Mouse (Mus musculus) heart, embryonic 10.5 days (tissue): ENCODE data around the gene Fhit. TPM values are rescaled to one million over a fixed set of nuclear protein-coding genes. Genes with fewer than 3 reads are reported as not detected.

Experiments used
- DNase-seq: peaks from one replicate; pipeline ENCODE4 v3.0.0-alpha.2; 2017; ENCODE audit warnings: low spot score
- H3K27ac ChIP-seq: fragments of 300-500 bp; sonication (generic); 2 replicates; pipeline ENCODE4 v1.5.1; 2016; ENCODE audit warnings: mild to moderate bottlenecking
- H3K27me3 ChIP-seq: fragments of 300-500 bp; sonication (generic); 2 replicates; pipeline ENCODE4 v1.6.1; 2016; ENCODE audit warnings: mild to moderate bottlenecking; ENCODE audit not compliant: poor library complexity, insufficient read depth, severe bottlenecking
- H3K36me3 ChIP-seq: fragments of 300-500 bp; sonication (generic); 2 replicates; pipeline ENCODE4 v1.6.1; 2016; ENCODE audit warnings: mild to moderate bottlenecking, moderate library complexity
- H3K4me1 ChIP-seq: fragments of 300-500 bp; sonication (generic); 2 replicates; pipeline ENCODE4 v1.6.1; 2016; ENCODE audit warnings: mild to moderate bottlenecking
- H3K4me3 ChIP-seq: fragments of 300-500 bp; sonication (generic); 2 replicates; pipeline ENCODE4 v1.5.1; 2016; ENCODE audit warnings: mild to moderate bottlenecking, moderate library complexity
- H3K9me3 ChIP-seq: fragments of 300-500 bp; sonication (generic); 2 replicates; pipeline ENCODE4 v1.6.1; 2016; ENCODE audit warnings: mild to moderate bottlenecking, moderate library complexity
- WGBS: fragments of 180-500 bp; shearing (Covaris S2); methylation state at CpG from one replicate; pipeline ENCODE4 v1.1.7; 2016; 5-methylcytosine and 5-hydroxymethylcytosine counted together
- polyA plus RNA-seq: library from polyadenylated mRNA; unstranded; fragments of >200 nt; fragmentation: Nextera tagmentation; extraction: Ambion mirVana; gene quantifications from 2 replicates; pipeline ENCODE4 v1.2.1, GENCODE M21; 2016

The Fhit gene
- polyA plus RNA-seq, 1 experiment from 2014 or later = 3.4 TPM

GRCm38 (mm10) chr14:10430396-10431000 is 731.3 kb downstream of the Fhit start:
- no peaks in the 10 kb centered on the region for H3K36me3 ChIP-seq
- H3K27me3 ChIP-seq = no peaks in the 10 kb centered on the region
- H3K4me1 ChIP-seq = no peaks in the 10 kb centered on the region
- no peak overlapping the region for H3K4me3 ChIP-seq
- no peak for DNase-seq
- 84% methylated on average over 3 of the region's 3 CpGs for WGBS
- H3K27ac ChIP-seq = no peak overlapping the region
- no peaks in the 10 kb centered on the region for H3K9me3 ChIP-seq

GRCm38 (mm10) chr14:10423499-10423898 is 738.3 kb downstream of the Fhit start:
- DNase-seq = no peak
- Histone ChIP-seq H3K27me3 (no peaks in the 10 kb centered on the region), H3K36me3 (no peaks in the 10 kb centered on the region), H3K4me1 (no peaks in the 10 kb centered on the region), H3K27ac (no peak overlapping the region), H3K4me3 (no peak overlapping the region), H3K9me3 (no peaks in the 10 kb centered on the region)
- 71% methylated on average over 3 of the region's 3 CpGs for WGBS

GRCm38 (mm10) chr14:10422261-10422660 is 739.6 kb downstream of the Fhit start:
- no peaks in the 10 kb centered on the region for H3K4me1 ChIP-seq
- 68% methylated on average over 1 of the region's 1 CpGs for WGBS
- H3K4me3 ChIP-seq = no peak overlapping the region
- no peaks in the 10 kb centered on the region for H3K9me3 ChIP-seq
- DNase-seq = no peak
- H3K36me3 ChIP-seq = no peaks in the 10 kb centered on the region
- no peaks in the 10 kb centered on the region for H3K27me3 ChIP-seq
- H3K27ac ChIP-seq = no peak overlapping the region

DNA sequence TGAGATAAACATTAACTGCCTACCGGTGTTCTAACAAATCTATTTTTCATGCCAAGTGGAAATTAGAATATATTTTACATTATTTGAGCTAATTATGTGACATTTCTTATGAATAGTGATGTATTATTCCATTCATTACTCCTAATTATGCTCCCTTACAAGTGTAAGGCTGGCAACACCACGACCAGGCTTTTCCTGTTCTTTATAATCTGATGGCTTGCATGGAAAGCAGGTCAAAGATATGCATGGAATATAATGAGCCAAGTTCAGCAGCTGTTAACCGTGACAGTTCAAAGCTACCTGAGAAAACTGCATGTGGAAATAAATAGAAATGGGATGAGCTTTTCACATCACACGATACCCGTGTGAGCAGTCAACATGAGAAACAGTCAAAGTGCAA is 746.8 kb downstream of the Fhit start:
- DNase-seq = no peak
- Histone ChIP-seq H3K36me3 (no peaks in the 10 kb centered on the region), H3K27ac (no peak overlapping the region), H3K4me1 (no peaks in the 10 kb centered on the region), H3K4me3 (no peak overlapping the region), H3K9me3 (no peaks in the 10 kb centered on the region), H3K27me3 (no peaks in the 10 kb centered on the region)
- WGBS = 79% methylated on average over 5 of the region's 5 CpGs

- Histone ChIP-seq H3K4me3 (no peak overlapping the region), H3K27ac (no peak overlapping the region), H3K27me3 (no peaks in the 10 kb centered on the region), H3K4me1 (no peaks in the 10 kb centered on the region), H3K36me3 (no peaks in the 10 kb centered on the region), H3K9me3 (no peaks in the 10 kb centered on the region)
- DNase-seq = no peak
- WGBS = 79% methylated on average over 3 of the region's 3 CpGs
Measured at GRCm38 (mm10) chr14:10409306-10409962, 752.4 kb downstream of the Fhit start.

GRCm38 (mm10) chr14:10405346-10405745 is 756.5 kb downstream of the Fhit start:
- no peaks in the 10 kb centered on the region for H3K9me3 ChIP-seq
- WGBS = 67% methylated on average over 1 of the region's 1 CpGs
- no peak overlapping the region for H3K4me3 ChIP-seq
- no peaks in the 10 kb centered on the region for H3K27me3 ChIP-seq
- no peak for DNase-seq
- H3K27ac ChIP-seq = no peak overlapping the region
- H3K36me3 ChIP-seq = no peaks in the 10 kb centered on the region
- H3K4me1 ChIP-seq = no peaks in the 10 kb centered on the region

DNA sequence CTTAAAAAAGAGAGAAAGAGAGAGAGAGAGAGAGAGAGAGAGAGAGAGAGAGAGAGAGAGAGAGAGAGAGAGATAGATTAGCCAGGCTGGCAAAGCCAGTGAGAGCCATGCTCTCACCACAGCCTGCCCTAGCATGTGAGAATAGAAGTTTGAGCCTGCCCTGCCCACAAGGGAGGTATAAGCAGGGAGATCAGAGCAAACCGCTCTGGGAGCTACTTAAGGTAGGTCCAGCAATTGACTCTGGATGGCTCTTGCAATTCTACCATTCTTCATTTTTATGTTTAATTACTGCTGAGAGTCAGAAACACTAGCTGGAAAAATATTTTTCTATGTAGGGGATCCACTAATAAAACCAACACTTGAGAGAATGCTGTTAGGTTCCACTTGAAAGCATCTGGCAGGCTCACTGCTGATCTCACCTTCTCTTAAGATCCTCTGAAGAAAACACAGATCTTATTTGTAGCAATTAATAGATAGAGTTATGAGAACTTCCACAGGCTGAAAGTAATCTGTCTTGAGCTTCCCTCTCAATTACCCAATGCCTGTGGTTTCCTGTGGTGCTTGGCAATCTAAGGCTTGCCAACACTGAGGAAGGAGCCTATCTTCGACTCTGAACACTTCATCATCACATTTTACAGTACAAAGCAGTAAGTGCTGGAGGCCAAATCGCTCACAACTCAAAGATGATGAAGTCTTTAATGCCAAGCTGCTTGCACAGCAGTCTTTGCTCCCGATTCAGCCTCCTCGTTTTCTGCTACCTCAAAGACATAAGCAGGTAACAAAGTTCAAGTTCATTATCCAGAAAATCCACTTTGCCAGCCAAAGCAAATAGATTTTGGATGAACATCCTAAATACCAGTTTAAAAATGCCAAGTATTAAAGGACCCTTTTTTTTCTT is 793.8 kb downstream of the Fhit start:
- H3K36me3 ChIP-seq = no peaks in the 10 kb centered on the region
- DNase-seq = no peak

DNA sequence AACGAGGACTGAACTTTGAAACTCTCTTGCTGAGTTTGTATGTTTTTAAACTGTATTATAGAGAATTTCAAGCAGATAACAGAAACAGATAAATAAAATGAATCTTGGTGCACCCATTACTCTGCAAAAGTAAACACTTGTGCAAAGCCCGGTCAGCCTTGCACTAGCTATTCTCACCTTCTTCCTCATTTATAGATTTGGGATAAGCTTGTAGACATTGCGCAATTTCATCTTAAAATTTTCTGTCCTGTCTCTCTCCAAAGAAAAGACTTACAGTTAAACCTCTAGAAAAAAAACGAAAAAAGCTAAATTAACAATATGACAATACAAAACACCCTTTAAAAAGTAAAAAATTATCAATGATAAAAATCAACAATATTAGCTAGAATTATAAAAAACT is 795.0 kb downstream of the Fhit start:
- no peak for DNase-seq
- H3K4me1 ChIP-seq = no peaks in the 10 kb centered on the region
- no peaks in the 10 kb centered on the region for H3K9me3 ChIP-seq
- H3K27ac ChIP-seq = no peak overlapping the region
- no peak overlapping the region for H3K4me3 ChIP-seq
- 85% methylated on average over 4 of the region's 4 CpGs for WGBS
- no peaks in the 10 kb centered on the region for H3K36me3 ChIP-seq
- no peaks in the 10 kb centered on the region for H3K27me3 ChIP-seq

More for the DNA sequence above, 793.8 kb downstream of the Fhit start:
- no peaks in the 10 kb centered on the region for H3K9me3 ChIP-seq
- no peak overlapping the region for H3K4me3 ChIP-seq
- 76% methylated on average over 5 of the region's 5 CpGs for WGBS
- H3K27ac ChIP-seq = no peak overlapping the region
- H3K4me1 ChIP-seq = no peaks in the 10 kb centered on the region
- H3K27me3 ChIP-seq = no peaks in the 10 kb centered on the region

DNA sequence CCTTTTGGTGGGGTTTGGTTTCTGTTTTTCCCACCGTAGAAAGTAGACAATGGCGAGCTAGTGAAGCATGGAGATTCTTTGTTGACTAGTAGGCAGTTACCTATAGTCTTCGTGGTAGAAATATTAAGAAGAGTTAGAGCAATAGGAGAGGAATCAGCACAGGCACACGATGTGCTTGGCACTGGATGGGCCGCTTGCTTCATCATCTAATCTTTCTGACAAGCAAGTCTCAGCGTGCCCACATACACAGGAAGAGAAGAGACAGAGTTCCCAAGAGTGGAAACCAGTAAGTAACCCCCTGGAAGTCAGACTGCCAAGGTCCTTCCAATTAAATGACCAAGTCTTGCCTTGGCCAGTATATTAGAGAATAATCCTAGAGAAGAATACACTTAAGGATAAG is 797.6 kb downstream of the Fhit start:
- WGBS = 81% methylated on average over 6 of the region's 6 CpGs
- Histone ChIP-seq H3K36me3 (no peaks in the 10 kb centered on the region), H3K9me3 (no peaks in the 10 kb centered on the region), H3K4me1 (no peaks in the 10 kb centered on the region), H3K4me3 (no peak overlapping the region), H3K27ac (no peak overlapping the region), H3K27me3 (no peaks in the 10 kb centered on the region)
- DNase-seq = no peak

GRCm38 (mm10) chr14:10363306-10363705 is 798.5 kb downstream of the Fhit start:
- H3K4me1 ChIP-seq = no peaks in the 10 kb centered on the region
- H3K36me3 ChIP-seq = no peaks in the 10 kb centered on the region
- H3K27ac ChIP-seq = no peak overlapping the region
- H3K4me3 ChIP-seq = no peak overlapping the region
- 84% methylated on average over 1 of the region's 1 CpGs for WGBS
- no peaks in the 10 kb centered on the region for H3K27me3 ChIP-seq
- DNase-seq = no peak
- H3K9me3 ChIP-seq = no peaks in the 10 kb centered on the region

DNA sequence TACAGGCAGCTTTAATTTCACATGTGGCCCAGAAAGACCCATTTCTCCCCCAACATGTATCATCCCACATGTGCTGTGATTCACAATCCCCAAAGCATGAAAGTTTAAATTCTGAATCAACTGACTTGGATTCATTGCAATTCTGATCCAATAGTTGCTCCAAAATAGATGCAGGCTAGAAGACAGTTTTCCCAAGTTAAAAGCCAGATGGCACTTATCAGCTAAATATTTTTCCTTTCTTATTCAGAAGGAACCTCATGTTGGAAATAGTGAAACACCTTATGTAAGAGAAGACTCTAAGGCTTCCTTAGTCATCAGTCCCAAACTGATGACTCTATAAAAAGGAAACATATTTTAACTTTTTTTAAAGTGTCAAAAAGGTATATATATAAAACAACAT is 815.9 kb downstream of the Fhit start:
- Histone ChIP-seq H3K4me1 (no peaks in the 10 kb centered on the region), H3K36me3 (no peaks in the 10 kb centered on the region), H3K9me3 (no peaks in the 10 kb centered on the region), H3K4me3 (no peak overlapping the region), H3K27ac (no peak overlapping the region), H3K27me3 (no peaks in the 10 kb centered on the region)
- DNase-seq = no peak

DNA sequence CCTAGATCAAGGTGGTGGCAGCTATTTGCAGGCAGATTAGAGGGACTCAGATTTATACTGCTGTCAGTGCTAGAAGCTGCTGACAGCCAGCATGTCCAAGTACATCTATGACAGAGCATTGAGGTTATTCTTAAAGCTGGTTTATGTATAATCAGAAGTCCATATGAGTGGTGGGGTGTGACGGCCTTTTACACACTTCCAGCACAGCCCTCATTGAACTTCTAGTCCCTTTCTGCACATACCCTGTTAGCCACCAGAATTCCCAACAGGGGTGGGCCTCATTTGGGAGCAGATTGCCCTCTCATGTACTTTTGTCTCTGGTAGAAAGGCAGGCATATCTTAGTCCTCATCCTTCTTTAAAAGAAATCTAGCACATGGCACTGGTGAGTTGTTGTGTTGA is 817.8 kb downstream of the Fhit start:
- 88% methylated on average over 1 of the region's 1 CpGs for WGBS
- DNase-seq = no peak
- H3K4me3 ChIP-seq = no peak overlapping the region
- H3K9me3 ChIP-seq = no peaks in the 10 kb centered on the region
- no peaks in the 10 kb centered on the region for H3K4me1 ChIP-seq
- no peaks in the 10 kb centered on the region for H3K27me3 ChIP-seq
- no peak overlapping the region for H3K27ac ChIP-seq
- no peaks in the 10 kb centered on the region for H3K36me3 ChIP-seq

GRCm38 (mm10) chr14:10316764-10317163 is 845.1 kb downstream of the Fhit start:
- H3K4me3 ChIP-seq = no peak overlapping the region
- WGBS = 78% methylated on average over 3 of the region's 3 CpGs
- no peaks in the 10 kb centered on the region for H3K9me3 ChIP-seq
- H3K27me3 ChIP-seq = no peaks in the 10 kb centered on the region
- H3K36me3 ChIP-seq = no peaks in the 10 kb centered on the region
- DNase-seq = no peak
- H3K4me1 ChIP-seq = no peaks in the 10 kb centered on the region
- H3K27ac ChIP-seq = no peak overlapping the region
